Mouse (Mus musculus): Measurements from ENCODE around the gene Vsig1.

DNA sequence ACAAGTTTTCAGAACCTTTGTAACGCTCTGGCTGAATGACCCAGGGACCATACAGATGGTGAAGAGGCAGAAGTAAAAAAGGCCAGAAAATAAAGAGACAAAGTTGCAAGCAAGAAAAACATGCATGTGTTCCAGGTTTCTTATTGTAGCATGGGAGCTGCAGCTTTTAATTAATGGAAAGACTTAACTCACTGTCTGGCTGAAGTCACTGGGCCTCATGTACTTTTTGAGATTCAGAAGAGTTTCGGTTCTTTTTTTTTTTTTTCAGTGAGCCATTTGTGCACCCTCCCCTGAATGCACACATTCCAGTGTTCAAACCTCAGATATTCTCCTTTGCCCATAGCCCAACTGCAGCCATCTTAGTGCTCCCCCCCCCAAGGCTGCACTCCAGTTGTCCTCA is 20.2 kb upstream of the Vsig1 start:
- TF ChIP-seq MAFK (IDR thresholded peaks at IDR 0.05; ENCODE audit: insufficient read depth, low read depth, low read length): no peak
- no peak for TF ChIP-seq HCFC1 (IDR thresholded peaks at IDR 0.05; ENCODE audit: borderline replicate concordance, insufficient read depth, low read length)
- no peak for TF ChIP-seq ZC3H11A (IDR thresholded peaks at IDR 0.05; ENCODE audit: borderline replicate concordance, low read depth, low read length)
- no peak for TF ChIP-seq CHD2 (IDR thresholded peaks at IDR 0.05; ENCODE audit: low read depth, low read length)
